Mouse (Mus musculus): ENCODE data around the gene Gnmt. TPM values are rescaled to one million over a fixed set of nuclear protein-coding genes. Genes with fewer than 3 reads are reported as not detected.

Gene Gnmt
- polyA plus RNA-seq, 1 experiment from 2014 or later = 2.4 TPM

- Histone ChIP-seq H3K27me3 (ENCODE audit: insufficient read depth, low read length) (no peaks in the 10 kb centered on the region), H3K9me3 (ENCODE audit: low read length) (no peaks in the 10 kb centered on the region), H3K36me3 (ENCODE audit: insufficient read depth, low read length) (peaks cover 22% of the 10 kb centered on the region), H3K4me2 (replicated peaks; ENCODE audit: low read depth, low read length) (peak within 1 kb of the TSS; percentile 93), H3K4me3 (ENCODE audit: low read length) (peak within 1 kb of the TSS; percentile 68), H3K9ac (replicated peaks; ENCODE audit: low read length) (peak within 1 kb of the TSS; percentile 91), H3K27ac (ENCODE audit: low read length) (peak within 1 kb of the TSS; percentile 79), H3K4me1 (ENCODE audit: insufficient read depth, low read length) (peaks cover 17% of the 10 kb centered on the region)
- WGBS = 9% methylated on average over 36 of the region's 36 CpGs
- peak; percentile 92 for ATAC-seq (ENCODE audit: low FRiP score, low TSS enrichment)
Measured at GRCm38 (mm10) chr17:46710959-46711597, 17.9 kb downstream of the Gnmt start, which contains the start of gene Pex6. Pex6 (plus strand) TSS chr17:46711463.

- Histone ChIP-seq H3K27ac (ENCODE audit: low read length) (no peak overlapping the region), H3K27me3 (ENCODE audit: insufficient read depth, low read length) (no peaks in the 10 kb centered on the region), H3K4me2 (replicated peaks; ENCODE audit: low read depth, low read length) (no peak overlapping the region), H3K9me3 (ENCODE audit: low read length) (no peaks in the 10 kb centered on the region), H3K36me3 (ENCODE audit: insufficient read depth, low read length) (no peaks in the 10 kb centered on the region), H3K4me1 (ENCODE audit: insufficient read depth, low read length) (peaks cover 34% of the 10 kb centered on the region), H3K9ac (replicated peaks; ENCODE audit: low read length) (no peak overlapping the region), H3K4me3 (ENCODE audit: low read length) (no peak overlapping the region)
- 92% methylated on average over 14 of the region's 14 CpGs for WGBS
- ATAC-seq (ENCODE audit: low FRiP score, low TSS enrichment) = no peak
Measured at GRCm38 (mm10) chr17:46706375-46707089, 22.4 kb downstream of the Gnmt start.

GRCm38 (mm10) chr17:46704887-46705835 lies 23.8 kb downstream of the Gnmt start, which contains the start of gene Ppp2r5d:
Ppp2r5d (minus strand) TSS chr17:46705111.
- ATAC-seq (ENCODE audit: low FRiP score, low TSS enrichment) = peak; percentile 97
- peak within 1 kb of the TSS; percentile 91 for H3K9ac ChIP-seq (replicated peaks; ENCODE audit: low read length)
- H3K36me3 ChIP-seq (ENCODE audit: insufficient read depth, low read length) = no peaks in the 10 kb centered on the region
- WGBS = 1% methylated on average over 48 of the region's 48 CpGs
- no peaks in the 10 kb centered on the region for H3K27me3 ChIP-seq (ENCODE audit: insufficient read depth, low read length)
- H3K27ac ChIP-seq (ENCODE audit: low read length) = peak within 1 kb of the TSS; percentile 96
- peak within 1 kb of the TSS; percentile 94 for H3K4me2 ChIP-seq (replicated peaks; ENCODE audit: low read depth, low read length)
- no peaks in the 10 kb centered on the region for H3K9me3 ChIP-seq (ENCODE audit: low read length)
- H3K4me1 ChIP-seq (ENCODE audit: insufficient read depth, low read length) = peaks cover 37% of the 10 kb centered on the region
- peak within 1 kb of the TSS; percentile 94 for H3K4me3 ChIP-seq (ENCODE audit: low read length)

GRCm38 (mm10) chr17:46703971-46704886 lies 24.7 kb downstream of the Gnmt start:
- H3K27ac ChIP-seq (ENCODE audit: low read length) = peak overlapping the region; percentile 96
- WGBS = 3% methylated on average over 39 of the region's 41 CpGs
- peak; percentile 90 for ATAC-seq (ENCODE audit: low FRiP score, low TSS enrichment)
- peak overlapping the region; percentile 91 for H3K9ac ChIP-seq (replicated peaks; ENCODE audit: low read length)
- H3K4me1 ChIP-seq (ENCODE audit: insufficient read depth, low read length) = peaks cover 37% of the 10 kb centered on the region
- no peaks in the 10 kb centered on the region for H3K27me3 ChIP-seq (ENCODE audit: insufficient read depth, low read length)
- H3K9me3 ChIP-seq (ENCODE audit: low read length) = no peaks in the 10 kb centered on the region
- H3K4me3 ChIP-seq (ENCODE audit: low read length) = peak overlapping the region; percentile 94
- H3K36me3 ChIP-seq (ENCODE audit: insufficient read depth, low read length) = no peaks in the 10 kb centered on the region
- H3K4me2 ChIP-seq (replicated peaks; ENCODE audit: low read depth, low read length) = peak overlapping the region; percentile 55

- 81% methylated on average over 5 of the region's 5 CpGs for WGBS
- Histone ChIP-seq H3K9ac (replicated peaks; ENCODE audit: low read length) (peak overlapping the region; percentile 91), H3K27me3 (ENCODE audit: insufficient read depth, low read length) (no peaks in the 10 kb centered on the region), H3K4me1 (ENCODE audit: insufficient read depth, low read length) (peaks cover 37% of the 10 kb centered on the region), H3K9me3 (ENCODE audit: low read length) (no peaks in the 10 kb centered on the region), H3K27ac (ENCODE audit: low read length) (no peak overlapping the region), H3K4me3 (ENCODE audit: low read length) (no peak overlapping the region), H3K36me3 (ENCODE audit: insufficient read depth, low read length) (no peaks in the 10 kb centered on the region; the same call in 1 of the 2 replicates), H3K4me2 (replicated peaks; ENCODE audit: low read depth, low read length) (peak overlapping the region; percentile 55; the same call in 1 of the 2 replicates)
- ATAC-seq (ENCODE audit: low FRiP score, low TSS enrichment) = no peak
Measured at GRCm38 (mm10) chr17:46702506-46702905, 26.5 kb downstream of the Gnmt start.

- Histone ChIP-seq H3K4me2 (replicated peaks; ENCODE audit: low read depth, low read length) (no peak overlapping the region), H3K27ac (ENCODE audit: low read length) (no peak overlapping the region), H3K4me1 (ENCODE audit: insufficient read depth, low read length) (peaks cover 37% of the 10 kb centered on the region), H3K27me3 (ENCODE audit: insufficient read depth, low read length) (no peaks in the 10 kb centered on the region), H3K36me3 (ENCODE audit: insufficient read depth, low read length) (no peaks in the 10 kb centered on the region; the same call in 1 of the 2 replicates), H3K4me3 (ENCODE audit: low read length) (no peak overlapping the region), H3K9me3 (ENCODE audit: low read length) (no peaks in the 10 kb centered on the region), H3K9ac (replicated peaks; ENCODE audit: low read length) (0 out of 2 replicates have a peak overlapping the region, but pooled peaks have one; percentile 29)
- 77% methylated on average over 12 of the region's 12 CpGs for WGBS
- ATAC-seq (ENCODE audit: low FRiP score, low TSS enrichment) = no peak
Measured at GRCm38 (mm10) chr17:46702100-46702499, 26.9 kb downstream of the Gnmt start.

GRCm38 (mm10) chr17:46701489-46701888 lies 27.5 kb downstream of the Gnmt start:
- no peaks in the 10 kb centered on the region for H3K27me3 ChIP-seq (ENCODE audit: insufficient read depth, low read length)
- ATAC-seq (ENCODE audit: low FRiP score, low TSS enrichment) = no peak
- H3K36me3 ChIP-seq (ENCODE audit: insufficient read depth, low read length) = no peaks in the 10 kb centered on the region; the same call in 1 of the 2 replicates
- WGBS = 80% methylated on average over 12 of the region's 12 CpGs
- peaks cover 37% of the 10 kb centered on the region for H3K4me1 ChIP-seq (ENCODE audit: insufficient read depth, low read length)
- H3K4me2 ChIP-seq (replicated peaks; ENCODE audit: low read depth, low read length) = peak overlapping the region; percentile 10; the same call in 1 of the 2 replicates
- H3K9ac ChIP-seq (replicated peaks; ENCODE audit: low read length) = peak overlapping the region; percentile 29; the same call in 1 of the 2 replicates
- no peaks in the 10 kb centered on the region for H3K9me3 ChIP-seq (ENCODE audit: low read length)
- no peak overlapping the region for H3K4me3 ChIP-seq (ENCODE audit: low read length)
- H3K27ac ChIP-seq (ENCODE audit: low read length) = no peak overlapping the region

- Histone ChIP-seq H3K4me3 (ENCODE audit: low read length) (no peak overlapping the region), H3K9ac (replicated peaks; ENCODE audit: low read length) (no peak overlapping the region), H3K4me1 (ENCODE audit: insufficient read depth, low read length) (peaks cover 28% of the 10 kb centered on the region)
Measured at GRCm38 (mm10) chr17:46699912-46700311, 29.1 kb downstream of the Gnmt start.

More at GRCm38 (mm10) chr17:46699912-46700311, 29.1 kb downstream of the Gnmt start:
- no peak overlapping the region for H3K4me2 ChIP-seq (replicated peaks; ENCODE audit: low read depth, low read length)
- no peaks in the 10 kb centered on the region; the same call in 1 of the 2 replicates for H3K36me3 ChIP-seq (ENCODE audit: insufficient read depth, low read length)
- H3K27ac ChIP-seq (ENCODE audit: low read length) = no peak overlapping the region
- ATAC-seq (ENCODE audit: low FRiP score, low TSS enrichment) = no peak
- no peaks in the 10 kb centered on the region for H3K9me3 ChIP-seq (ENCODE audit: low read length)
- no peaks in the 10 kb centered on the region for H3K27me3 ChIP-seq (ENCODE audit: insufficient read depth, low read length)
- WGBS = 85% methylated on average over 3 of the region's 3 CpGs
